Mouse (Mus musculus): Measurements from ENCODE around the gene Sost.

DNA sequence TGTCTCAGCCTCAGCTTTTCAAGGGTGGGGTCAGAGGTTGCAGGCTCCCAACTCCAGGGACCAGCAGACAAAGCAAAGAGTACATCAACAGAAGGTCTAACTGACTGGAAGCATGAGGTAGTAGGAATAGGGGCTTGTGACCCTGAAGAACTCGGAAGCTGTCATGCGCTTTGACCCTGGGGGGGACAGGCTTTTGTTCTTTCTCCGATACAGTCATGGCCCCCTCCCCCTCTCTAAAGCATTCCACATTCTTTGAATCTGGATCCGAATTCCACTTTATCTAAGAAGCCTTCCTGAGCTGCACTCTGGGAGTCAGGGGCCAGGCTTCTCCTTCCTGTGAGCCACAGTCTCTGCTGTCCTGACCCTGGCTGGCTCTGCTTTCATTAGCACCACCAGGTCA, 34.8 kb downstream of the Sost start:
- no peak for TF ChIP-seq CTCF (IDR thresholded peaks at IDR 0.05; ENCODE audit: borderline replicate concordance, insufficient read depth, low read depth, low read length)
- no peak for TF ChIP-seq POLR2A (IDR thresholded peaks at IDR 0.05; ENCODE audit: borderline replicate concordance, insufficient read depth, low read length)

Measured in cerebellum, adult 2 months (tissue).